Mouse (Mus musculus) embryo, embryonic 9.5 days (tissue): ENCODE data around the gene Cxcl17.
"Not testable (repeated sequence)": the region's sequence is repeated elsewhere in the genome, so short reads cannot be mapped to it uniquely, and the experiment has no call there.

Experiments used
- DNase-seq: peaks from one replicate; pipeline ENCODE4 v3.0.0-alpha.2; 2017; ENCODE audit errors: extremely low spot score

Gene Cxcl17

DNA sequence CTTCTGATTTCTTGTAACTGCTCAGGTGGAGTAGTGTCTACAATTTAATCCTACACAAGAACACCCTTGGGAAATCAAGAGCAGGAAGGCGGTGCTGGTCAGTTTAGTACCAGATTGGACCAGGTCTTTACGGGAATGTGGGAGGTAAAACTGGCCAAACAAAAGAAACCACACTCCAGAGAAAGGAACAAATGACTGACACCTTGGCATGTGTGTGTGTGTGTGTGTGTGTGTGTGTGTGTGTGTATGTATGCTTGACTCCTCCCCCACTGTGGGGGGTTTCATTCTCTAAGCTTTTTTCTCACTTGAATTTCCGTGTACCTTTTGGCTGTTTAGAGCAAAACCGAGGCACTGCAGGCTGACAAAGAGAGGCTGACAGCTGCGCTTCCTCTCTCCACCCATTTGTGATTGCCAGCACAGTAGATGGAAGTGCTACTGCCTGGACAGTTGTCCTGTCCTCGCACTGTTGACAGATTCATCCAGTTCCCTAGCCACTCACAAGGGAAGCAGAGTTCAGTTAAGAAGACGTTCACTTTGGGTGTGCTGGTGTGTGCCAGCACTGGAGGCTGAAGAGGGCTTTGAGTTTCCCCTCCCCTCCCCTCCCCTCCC, at the start of gene Cxcl17:
TSS of gene Cxcl17 (minus strand) at position 54 of the 609 bp plus-strand sequence.
- no peak for DNase-seq

- DNase-seq: not testable (repeated sequence)
Measured at GRCm38 (mm10) chr7:25462033-25462337, 49.3 kb upstream of the Cxcl17 start.

GRCm38 (mm10) chr7:25461336-25462032, 48.8 kb upstream of the Cxcl17 start:
- not testable (repeated sequence) for DNase-seq

DNA sequence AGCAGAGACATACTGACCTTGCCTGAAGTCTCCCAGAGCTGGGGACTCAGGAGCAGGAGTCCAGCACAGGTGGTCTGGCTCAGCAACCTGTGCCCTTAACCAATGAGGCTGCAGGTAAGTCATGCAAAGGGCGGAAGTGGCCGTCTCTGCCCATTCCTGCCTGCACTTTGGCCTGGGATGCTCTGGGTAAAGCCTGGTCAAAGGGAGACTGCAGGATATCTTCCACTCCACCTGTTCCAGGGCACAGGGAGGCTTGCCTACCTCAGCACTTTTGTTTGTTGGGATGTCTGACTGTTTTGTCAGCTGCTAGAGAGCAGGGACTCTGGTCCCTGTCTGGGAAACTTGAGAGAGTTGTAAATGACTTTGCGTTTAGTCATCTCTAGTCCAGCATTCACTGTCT, 39.4 kb upstream of the Cxcl17 start:
- no peak for DNase-seq

DNA sequence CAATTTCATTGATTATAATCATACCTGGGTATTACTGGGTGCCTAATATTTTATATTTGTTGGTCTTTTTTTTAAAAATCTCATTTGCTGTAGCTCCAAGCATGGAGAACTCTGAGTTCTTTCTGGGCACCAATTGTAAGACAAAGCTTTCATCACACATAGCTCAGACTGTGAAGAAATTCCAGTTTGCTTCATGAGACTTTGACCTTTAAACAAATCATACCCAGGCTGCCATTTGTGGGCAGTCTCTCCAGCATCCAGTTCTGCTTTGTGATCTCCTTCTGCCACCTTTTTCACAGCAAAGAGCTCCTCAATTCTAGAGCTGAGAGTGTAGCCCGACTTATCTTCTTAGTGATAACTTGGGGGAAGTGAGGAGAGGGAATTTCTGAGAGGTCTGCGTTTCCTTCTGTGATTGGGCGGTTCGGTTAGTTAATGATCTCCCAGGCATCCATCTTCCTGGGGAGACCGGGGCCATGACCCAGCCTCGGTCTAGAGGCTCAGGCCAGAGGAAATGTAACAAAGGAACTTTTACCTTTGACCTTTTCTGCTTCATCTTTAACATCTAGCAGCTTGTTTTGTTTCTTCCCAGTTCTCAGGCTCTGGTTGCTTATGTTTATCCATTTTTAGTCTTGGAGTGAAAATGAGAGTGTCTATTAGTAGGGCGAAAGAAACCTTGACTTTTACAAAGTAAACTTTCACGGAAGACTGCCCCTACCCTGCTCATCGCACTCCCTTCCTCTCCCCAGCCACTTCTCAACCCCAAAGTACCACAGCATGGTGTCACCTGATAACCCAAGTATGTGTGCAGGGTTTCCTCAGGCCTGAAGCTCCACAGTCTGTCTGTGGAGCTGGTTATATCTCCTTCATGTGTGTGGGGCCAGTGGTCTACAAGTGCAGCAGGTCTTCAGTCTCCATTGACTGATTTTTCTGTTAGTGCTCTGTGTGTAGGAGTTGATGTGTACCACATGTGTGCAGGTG, 37.5 kb upstream of the Cxcl17 start:
- DNase-seq: peak; percentile 27

- DNase-seq: no peak
Measured at GRCm38 (mm10) chr7:25440816-25441153, 28.1 kb upstream of the Cxcl17 start.

- DNase-seq: no peak
Measured at GRCm38 (mm10) chr7:25439978-25440815, 27.5 kb upstream of the Cxcl17 start.

GRCm38 (mm10) chr7:25439124-25439822, 26.6 kb upstream of the Cxcl17 start:
- no peak for DNase-seq

GRCm38 (mm10) chr7:25436704-25437103, 24.0 kb upstream of the Cxcl17 start:
- no peak for DNase-seq

- DNase-seq: no peak
Measured at GRCm38 (mm10) chr7:25436226-25436625, 23.5 kb upstream of the Cxcl17 start.

GRCm38 (mm10) chr7:25435546-25435851, 22.8 kb upstream of the Cxcl17 start:
- no peak for DNase-seq

- DNase-seq: no peak
Measured at GRCm38 (mm10) chr7:25434654-25435545, 22.2 kb upstream of the Cxcl17 start.

GRCm38 (mm10) chr7:25433781-25434560, 21.3 kb upstream of the Cxcl17 start:
- DNase-seq: no peak

- no peak for DNase-seq
Measured at GRCm38 (mm10) chr7:25433007-25433541, 20.4 kb upstream of the Cxcl17 start.

- DNase-seq: no peak
Measured at GRCm38 (mm10) chr7:25432381-25432780, 19.7 kb upstream of the Cxcl17 start.

- no peak for DNase-seq
Measured at GRCm38 (mm10) chr7:25429886-25430784, 17.4 kb upstream of the Cxcl17 start.

DNA sequence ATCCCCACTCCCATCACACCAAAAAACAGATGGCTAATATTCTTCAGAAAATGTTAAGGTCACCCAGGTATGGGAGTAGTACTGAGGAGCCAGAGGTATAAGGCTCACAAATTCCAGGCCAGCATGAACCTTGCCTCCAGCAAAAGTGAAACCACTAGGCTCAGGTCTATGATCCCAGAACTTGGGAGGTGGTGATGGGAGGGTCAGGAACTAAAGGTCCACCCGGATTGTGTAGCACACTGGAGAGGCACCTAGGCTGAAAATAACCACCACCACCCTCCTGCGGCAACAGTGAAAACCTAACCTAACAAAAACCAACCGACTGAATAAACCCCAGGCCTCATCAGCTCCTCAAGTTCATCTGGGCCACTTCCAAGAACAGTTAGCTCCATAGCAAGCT, 15.6 kb upstream of the Cxcl17 start:
- DNase-seq: no peak

- DNase-seq: no peak
Measured at GRCm38 (mm10) chr7:25427144-25427543, 14.5 kb upstream of the Cxcl17 start.
